Comparison of ENCODE assay signal across 14 mouse cellular contexts in genomic region chr11:80067558-80067957, GRCm38 (mm10). TPM values are rescaled to one million over a fixed set of nuclear protein-coding genes. Genes with fewer than 3 reads are reported as not detected.
A peak's percentile ranks its signal among the peaks of the same experiment; 100 is the strongest.
DNase-seq lines count a peak whose midpoint lies in the region; ATAC-seq lines count a peak whose summit lies in the region.
"Had no signal": no experiment of that assay in that cellular context is flagged by ENCODE, and none has a peak within 500 bp of the region (broad histone marks: within the 10 kb centered on the region; RNA-seq: fewer than 3 reads in every experiment).

No protein-coding gene starts in this region.

- H3K36me3 ChIP-seq in heart, embryonic 15.5 days: peaks cover 11% of the 10 kb centered on the region; the same call in 1 of the 2 replicates
- H3K36me3 ChIP-seq: intestine, embryonic 15.5 days had no signal

- peak overlapping the region; percentile 28; the same call in 1 of the 2 replicates for H3K27ac ChIP-seq in heart, embryonic 15.5 days
- H3K27ac ChIP-seq: heart, embryonic 13.5 days; intestine, embryonic 15.5 days had no signal

- no peak overlapping the region for H3K4me2 ChIP-seq in heart, embryonic 15.5 days
- H3K4me2 ChIP-seq: heart, embryonic 13.5 days; intestine, embryonic 15.5 days had no signal

- no peak overlapping the region for H3K4me3 ChIP-seq in heart, embryonic 15.5 days
- H3K4me3 ChIP-seq: heart, embryonic 13.5 days; intestine, embryonic 15.5 days had no signal

- ATAC-seq in heart, embryonic 15.5 days (replicated peaks; ENCODE audit: insufficient number of reproducible peaks, insufficient read depth, low FRiP score, low read depth): no peak
- ATAC-seq: intestine, embryonic 15.5 days; Patski had no signal

- no peaks in the 10 kb centered on the region for H3K27me3 ChIP-seq in heart, embryonic 15.5 days
- H3K27me3 ChIP-seq: heart, embryonic 13.5 days; intestine, embryonic 15.5 days; Patski had no signal

- H3K9ac ChIP-seq in heart, embryonic 15.5 days: no peak overlapping the region
- H3K9ac ChIP-seq: heart, embryonic 13.5 days; intestine, embryonic 15.5 days had no signal

- no peaks in the 10 kb centered on the region for H3K9me3 ChIP-seq in heart, embryonic 15.5 days (replicated peaks)
- H3K9me3 ChIP-seq: heart, embryonic 13.5 days; intestine, embryonic 15.5 days had no signal

- DNase-seq in heart, adult 18-20 months: no peak
- peak; percentile 70 to 78 for DNase-seq in spleen, postnatal 36 days (ENCODE audit: low spot score in 2 of 2)
- no peak for DNase-seq in spleen, postnatal 14 days (ENCODE audit: low spot score in 2 of 2)
- peak; percentile 69 for DNase-seq in naive thymus-derived CD4-positive, alpha-beta T cell, adult 2 months (ENCODE audit: low read depth)
- DNase-seq in cerebellum, adult 9-10 months: no peak
- DNase-seq in left cerebral cortex, adult 11 months (ENCODE audit: low spot score): no peak
- no peak for DNase-seq in urinary bladder, postnatal 36 days (ENCODE audit: low spot score in 2 of 2)
- DNase-seq: cerebellum, adult 9-11 months; layer of hippocampus, postnatal 36 days; lung, postnatal 4 days had no signal

- H3K4me1 ChIP-seq in heart, embryonic 15.5 days (replicated peaks): no peaks in the 10 kb centered on the region
- H3K4me1 ChIP-seq: intestine, embryonic 15.5 days had no signal

- 74% methylated on average over 5 of the region's 5 CpGs for WGBS in heart, embryonic 15.5 days

RNA-seq across cellular contexts. Expression of gene Crlf3, which starts 13.2 kb away (rescaled TPM):
- polyA plus RNA-seq in heart, embryonic 15.5 days (2015; fragmentation: Nextera tagmentation; extraction: Ambion mirVana): 29.2 and 37.4 TPM in 2 replicates
- total RNA-seq in heart, adult 18-20 months (2021): 10 to 100 TPM; 11.5 to 12.1 TPM

RNA-seq across cellular contexts. Expression of gene Atad5, which starts 21.6 kb away (rescaled TPM):
- polyA plus RNA-seq in heart, embryonic 15.5 days (2015; fragmentation: Nextera tagmentation; extraction: Ambion mirVana): 4.4 and 4.7 TPM in 2 replicates
- total RNA-seq in heart, adult 18-20 months (2021): under 1 TPM; 0.77 to 0.87 TPM

Comparison
In these comparisons a context has a peak if more than half of its experiments do, and no peak if none do; other contexts are left out.
1. DNase-seq: peak in spleen, postnatal 36 days (2 of 2) and naive thymus-derived CD4-positive, alpha-beta T cell, adult 2 months (single experiment); none in heart, adult 18-20 months (0 of 2), spleen, postnatal 14 days (0 of 2), cerebellum, adult 9-10 months (single experiment), left cerebral cortex, adult 11 months (single experiment) and urinary bladder, postnatal 36 days (0 of 2).